Mouse (Mus musculus): ENCODE measurements at regions not wholly inside any gene's neighbourhood (a gene's known extent, or its start where the extent isn't known, plus 50 kb on each side); places are given as distances from the start of the nearest gene placed in this dataset.

- intact Hi-C loops (cut with DNase I) = no loop called here
Observed at GRCm38 (mm10) chr3:50813760-50814400, 370.5 kb upstream of the Slc7a11 start.

- intact Hi-C loops (cut with DNase I) = no loop called here
Observed at GRCm38 (mm10) chr3:50815716-50816115, 372.3 kb upstream of the Slc7a11 start.

DNA sequence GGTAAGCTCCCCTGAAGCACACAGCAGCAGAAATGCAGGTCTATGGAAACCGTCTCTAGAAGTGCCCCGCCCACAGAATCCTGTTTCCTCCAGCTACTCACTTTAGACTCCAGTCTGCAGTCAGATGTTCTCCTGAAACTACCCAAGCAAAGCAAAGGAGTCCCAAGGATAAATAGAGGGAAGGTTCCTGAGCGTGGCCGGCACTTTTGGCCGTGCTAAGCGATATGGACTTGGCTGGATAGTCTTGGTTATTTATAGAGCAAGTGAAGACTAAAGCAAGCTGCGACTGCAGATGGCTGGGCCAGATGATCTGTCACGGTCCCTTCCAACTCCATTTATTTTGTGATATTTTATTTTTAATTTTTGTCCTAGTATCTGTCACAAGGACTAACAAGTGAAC, 373.1 kb upstream of the Slc7a11 start:
- intact Hi-C loops (cut with DNase I) = no loop called here

GRCm38 (mm10) chr3:50817361-50817760, 373.9 kb upstream of the Slc7a11 start:
- intact Hi-C loops (cut with DNase I) = no loop called here

DNA sequence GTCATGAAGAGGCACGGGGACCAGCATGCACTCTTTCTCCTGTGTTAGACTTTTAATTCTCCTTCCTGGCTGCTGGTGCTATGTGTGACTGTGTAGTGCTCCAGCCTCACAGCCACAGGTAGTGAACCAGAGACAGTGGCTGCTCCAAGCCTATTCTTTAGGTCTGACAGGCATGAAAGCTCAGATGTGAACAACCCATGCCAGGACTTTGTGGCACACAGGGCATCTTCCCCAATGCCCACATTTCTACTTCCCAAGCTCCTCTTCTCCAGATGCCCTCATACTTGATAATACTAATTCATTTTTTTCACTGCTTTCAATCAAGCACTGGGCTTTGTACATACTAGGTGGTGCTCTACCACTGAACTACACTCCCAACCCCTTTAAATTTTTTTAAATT, 377.4 kb upstream of the Slc7a11 start:
- intact Hi-C loops (cut with DNase I) = no loop called here

- intact Hi-C loops (cut with DNase I) = no loop called here
Observed at GRCm38 (mm10) chr3:50825534-50826423, 382.4 kb upstream of the Slc7a11 start.

GRCm38 (mm10) chr3:50826424-50826819, 383.0 kb upstream of the Slc7a11 start:
- intact Hi-C loops (cut with DNase I) = no loop called here

DNA sequence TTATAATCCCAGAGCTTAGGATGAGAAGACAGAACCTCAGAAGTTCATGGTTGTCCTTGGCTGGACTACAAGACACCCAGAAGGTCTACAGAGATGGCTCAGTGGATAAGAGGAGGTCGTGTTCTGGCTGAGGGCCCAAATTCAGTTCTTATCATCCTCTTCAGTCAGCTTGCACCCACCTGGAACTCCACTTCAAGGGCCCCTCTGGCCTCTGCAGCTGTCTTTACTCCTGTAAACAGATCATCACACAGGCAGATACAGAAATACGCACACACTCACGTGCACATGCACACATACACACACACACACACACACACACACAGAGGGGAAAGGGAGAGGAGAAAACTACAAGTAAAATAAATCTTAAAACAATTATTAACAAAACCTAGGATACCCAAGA, 385.8 kb upstream of the Slc7a11 start:
- intact Hi-C loops (cut with DNase I) = no loop called here

DNA sequence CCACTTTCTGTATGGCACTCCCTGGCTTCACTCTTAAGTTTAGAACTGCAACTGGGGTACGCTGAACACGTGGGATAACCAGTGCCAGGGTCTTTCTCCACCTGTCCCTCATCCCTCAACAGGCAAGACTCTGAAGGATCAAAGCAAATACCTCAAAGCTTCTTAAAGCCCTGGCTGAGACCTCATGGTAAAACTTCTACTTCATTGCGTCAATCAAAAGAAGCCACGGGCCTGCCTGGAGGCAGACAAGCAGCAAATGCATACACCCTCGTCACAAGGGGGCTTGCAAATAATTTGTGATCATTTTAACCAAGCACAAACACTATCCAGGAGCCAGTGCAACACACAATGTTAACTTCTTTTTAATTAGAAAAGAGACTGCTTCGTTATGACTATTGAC, 387.0 kb upstream of the Slc7a11 start:
- intact Hi-C loops (cut with DNase I) = no loop called here

DNA sequence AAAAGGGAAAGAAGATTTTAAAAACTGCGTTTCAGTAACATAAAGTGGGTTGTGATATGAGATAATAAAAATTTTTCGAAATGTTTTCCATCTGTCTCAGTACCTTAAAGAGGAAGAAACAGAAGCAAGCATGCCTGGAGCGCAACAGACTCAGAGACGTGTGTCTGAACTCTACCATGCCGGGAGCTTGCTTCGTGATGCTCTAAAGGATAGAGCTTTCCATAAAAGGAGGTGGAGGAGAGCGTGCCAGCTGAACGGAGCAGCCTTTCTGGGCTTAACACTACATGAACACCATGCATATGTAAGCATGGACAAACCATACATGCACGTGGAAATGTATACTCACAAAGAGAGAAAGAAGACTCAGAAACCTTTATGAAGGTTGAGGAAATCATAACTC, 387.5 kb upstream of the Slc7a11 start:
- intact Hi-C loops (cut with DNase I) = no loop called here

DNA sequence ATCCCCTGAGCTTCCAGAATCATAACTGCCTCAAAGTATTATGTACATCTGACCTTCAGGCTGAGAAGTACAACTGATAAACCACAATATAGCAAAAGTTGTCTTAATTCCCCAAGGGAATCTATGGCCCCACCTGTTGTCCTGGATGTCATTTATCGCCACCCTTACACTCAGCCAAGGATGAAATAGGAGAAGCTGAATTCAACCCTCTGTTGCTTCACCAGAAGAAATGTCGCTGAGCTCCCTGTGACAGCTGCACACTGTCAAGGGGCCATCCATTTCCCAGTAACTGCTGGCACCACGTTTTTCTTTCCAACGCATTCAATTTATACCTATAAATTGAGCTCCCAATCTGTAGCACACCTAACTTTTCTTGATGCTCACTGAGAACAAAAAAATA, 382.0 kb upstream of the Noct start:
- intact Hi-C loops (cut with DNase I) = no loop called here

GRCm38 (mm10) chr3:50844835-50845301, 379.4 kb upstream of the Noct start:
- intact Hi-C loops (cut with DNase I) = no loop called here

DNA sequence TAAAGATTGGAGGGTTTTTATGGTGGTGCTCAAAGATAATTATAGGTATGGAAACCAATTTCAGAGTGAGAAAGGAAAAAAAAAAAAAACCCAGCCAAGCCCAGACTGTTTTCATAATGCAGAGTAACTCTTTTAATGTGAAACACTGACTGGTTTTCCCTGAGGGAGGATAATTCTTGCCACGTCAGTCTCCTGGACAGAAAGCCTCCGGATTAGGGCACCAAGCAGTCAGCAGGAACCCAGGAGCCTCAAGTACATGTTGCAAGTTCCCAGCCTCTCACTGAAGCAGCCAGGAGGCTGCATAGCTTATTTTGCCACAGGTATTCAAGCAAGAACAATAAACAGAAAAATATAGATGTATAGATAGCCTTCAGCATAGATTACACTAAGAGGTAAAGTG, 378.9 kb upstream of the Noct start:
- intact Hi-C loops (cut with DNase I) = no loop called here

DNA sequence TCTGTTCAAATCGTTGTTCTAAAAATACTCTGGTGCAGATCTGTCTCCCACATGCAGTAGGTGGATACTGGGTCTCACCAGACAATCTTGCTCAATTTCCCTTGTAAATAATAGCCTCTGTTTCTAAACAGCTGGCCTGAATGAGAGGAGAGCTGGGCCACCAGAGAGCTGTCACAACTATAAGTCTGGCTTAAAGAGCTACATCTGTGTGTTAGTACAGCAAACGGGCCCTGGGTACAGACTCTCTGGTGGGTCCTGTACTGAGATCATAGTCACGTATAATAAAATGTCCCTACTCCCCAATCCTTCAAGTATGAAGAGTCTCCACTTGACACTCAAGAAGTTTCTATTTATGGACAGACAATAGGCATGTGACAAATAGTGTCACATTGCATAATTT, 375.7 kb upstream of the Noct start:
- intact Hi-C loops (cut with DNase I) = no loop called here

GRCm38 (mm10) chr3:50851083-50851637, 373.1 kb upstream of the Noct start:
- intact Hi-C loops (cut with DNase I) = no loop called here

GRCm38 (mm10) chr3:50867105-50867504, 357.1 kb upstream of the Noct start:
- intact Hi-C loops (cut with DNase I) = no loop called here

- intact Hi-C loops (cut with DNase I) = no loop called here
Observed at GRCm38 (mm10) chr3:50869211-50869610, 355.0 kb upstream of the Noct start.

- intact Hi-C loops (cut with DNase I) = no loop called here
Observed at GRCm38 (mm10) chr3:50879050-50879449, 345.2 kb upstream of the Noct start.

GRCm38 (mm10) chr3:50879595-50879994, 344.7 kb upstream of the Noct start:
- intact Hi-C loops (cut with DNase I) = no loop called here

DNA sequence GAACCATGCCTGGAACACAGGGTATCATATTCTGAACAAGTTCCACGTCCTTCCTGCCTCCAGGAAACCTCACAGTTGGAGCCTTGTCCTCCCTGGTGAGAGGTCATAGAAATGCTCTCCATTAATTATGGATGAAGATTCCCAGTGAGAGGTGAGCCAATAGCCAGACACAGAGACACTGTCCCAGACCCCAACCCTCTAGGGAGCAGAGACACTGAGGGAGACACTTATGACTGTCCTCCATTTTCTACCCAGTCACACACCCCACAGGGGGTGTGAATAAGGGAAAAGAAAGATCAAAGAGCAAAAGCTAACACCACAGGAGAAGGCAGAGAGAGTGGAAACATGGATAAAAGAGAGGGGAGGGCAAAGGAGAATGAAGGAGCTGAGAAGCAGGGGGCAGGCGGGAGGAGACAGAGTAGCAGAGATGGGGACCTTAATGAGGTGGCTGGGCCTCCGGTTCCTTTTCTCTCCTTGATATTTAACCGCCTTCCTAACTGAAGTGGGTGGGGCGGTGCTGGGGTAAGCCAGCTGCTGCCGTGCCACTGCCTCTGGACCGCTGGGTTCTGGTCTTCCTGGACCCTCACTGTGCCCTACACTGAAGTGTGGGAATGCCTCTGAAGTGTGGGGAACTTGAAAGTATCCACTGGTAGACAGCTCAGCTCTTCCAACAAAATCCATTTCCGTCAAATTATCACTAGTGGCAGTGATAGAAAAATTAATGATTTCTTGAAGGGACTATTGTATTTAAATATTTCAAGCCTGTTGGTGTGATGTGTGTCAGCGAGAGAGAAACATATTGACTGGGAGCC, 342.6 kb upstream of the Noct start:
- intact Hi-C loops (cut with DNase I) = no loop called here

GRCm38 (mm10) chr3:50882249-50882733, 342.0 kb upstream of the Noct start:
- intact Hi-C loops (cut with DNase I) = no loop called here
